Mouse (Mus musculus) kidney, postnatal 10 days (tissue): ENCODE results near the gene Lmf2.

Experiments used
- DNase-seq: peaks from one replicate; pipeline ENCODE4 v3.0.0; 2021; ENCODE audit warnings: mixed read lengths

Lmf2 gene

GRCm38 (mm10) chr15:89372068-89372467, 16.6 kb upstream of the Lmf2 start:
- no peak for DNase-seq

DNA sequence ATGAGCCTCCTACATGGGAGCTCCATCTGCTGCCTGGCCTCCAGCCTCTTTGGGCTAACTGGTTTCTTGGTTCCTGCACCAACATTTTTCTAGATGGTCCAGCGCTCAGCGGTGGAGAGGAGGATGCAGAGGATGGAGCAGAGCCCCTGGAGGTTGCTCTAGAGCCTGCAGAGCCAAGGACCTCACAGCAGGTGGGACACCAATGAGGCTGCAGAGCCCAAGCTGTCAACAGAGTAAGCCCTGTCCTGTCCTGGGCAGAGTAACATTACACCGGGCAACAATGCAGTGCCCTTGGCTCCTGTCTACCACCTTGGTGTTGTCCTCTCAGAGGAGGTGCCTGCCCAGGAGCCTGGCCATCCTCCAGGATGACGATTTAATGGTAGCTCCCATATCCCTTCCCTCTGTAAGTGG, 9.7 kb upstream of the Lmf2 start:
- no peak for DNase-seq

GRCm38 (mm10) chr15:89363051-89363450, 7.6 kb upstream of the Lmf2 start:
- no peak for DNase-seq

- no peak for DNase-seq
These were observed 3.3 kb upstream of the Lmf2 start for GRCm38 (mm10) chr15:89358784-89359183.

DNA sequence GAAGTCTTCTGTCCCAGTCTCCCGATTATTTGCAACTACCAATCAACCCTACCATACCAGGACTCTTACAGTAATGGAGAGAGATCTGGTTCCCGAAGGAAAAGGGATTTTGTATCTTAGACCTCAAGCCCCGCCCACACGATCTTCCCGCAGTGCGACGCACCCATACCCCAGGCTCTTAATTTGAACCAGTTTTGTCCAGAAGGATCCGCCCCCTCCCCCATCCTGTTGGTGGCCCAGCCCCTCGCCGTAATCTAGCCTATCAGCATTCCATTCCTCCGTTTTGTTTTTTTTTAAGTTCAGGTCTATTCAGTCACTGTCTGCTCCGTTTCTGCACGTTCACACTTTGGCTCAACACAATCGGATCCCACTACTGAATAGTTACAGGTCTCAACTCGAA, 913 bp upstream of the Lmf2 start:
- peak; percentile 94 for DNase-seq

DNA sequence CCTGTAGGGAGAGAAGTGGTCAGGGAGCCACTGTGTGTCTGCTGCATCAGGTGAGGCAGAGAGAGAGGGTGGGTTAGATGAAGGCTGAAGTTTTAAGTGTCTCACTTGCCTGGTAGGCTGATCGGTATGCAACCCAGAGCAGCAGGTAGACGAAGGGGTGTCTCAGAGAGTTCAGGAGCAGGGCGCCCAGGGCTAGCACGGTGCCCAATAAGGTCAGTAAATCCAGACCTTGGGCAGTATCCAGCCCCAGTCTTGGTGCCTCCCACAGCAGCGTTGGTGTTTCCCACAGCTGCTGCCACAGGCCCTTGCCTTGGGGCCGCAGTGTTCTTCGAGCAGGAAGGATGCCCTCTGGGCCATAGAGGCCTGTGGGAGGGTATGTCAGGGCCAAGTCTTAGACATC, 1.0 kb downstream of the Lmf2 start:
- peak; percentile 22 for DNase-seq

DNA sequence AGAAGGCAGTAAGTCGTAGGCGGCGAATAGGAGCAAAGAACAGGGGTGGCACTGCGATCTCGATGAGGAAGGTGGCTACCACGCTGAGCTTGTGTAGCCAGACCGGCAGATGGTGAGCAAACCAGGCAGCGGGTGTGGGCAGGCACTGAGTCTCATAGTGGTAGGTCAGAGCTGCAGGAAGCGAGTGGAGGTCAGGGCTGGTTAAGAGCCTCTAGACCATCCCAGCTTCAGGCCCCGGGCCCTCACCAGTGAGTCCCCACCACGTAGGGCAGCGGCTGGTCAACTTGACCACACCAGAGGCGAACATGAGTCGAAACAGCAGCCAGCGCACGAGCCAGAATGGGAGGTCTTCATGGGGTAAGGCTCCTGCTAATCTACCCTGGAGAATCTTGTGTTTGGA, 1.6 kb downstream of the Lmf2 start:
- no peak for DNase-seq

- no peak for DNase-seq
These were observed 2.7 kb downstream of the Lmf2 start for GRCm38 (mm10) chr15:89352795-89353194.

GRCm38 (mm10) chr15:89352054-89352453, 3.4 kb downstream of the Lmf2 start:
- no peak for DNase-seq

DNA sequence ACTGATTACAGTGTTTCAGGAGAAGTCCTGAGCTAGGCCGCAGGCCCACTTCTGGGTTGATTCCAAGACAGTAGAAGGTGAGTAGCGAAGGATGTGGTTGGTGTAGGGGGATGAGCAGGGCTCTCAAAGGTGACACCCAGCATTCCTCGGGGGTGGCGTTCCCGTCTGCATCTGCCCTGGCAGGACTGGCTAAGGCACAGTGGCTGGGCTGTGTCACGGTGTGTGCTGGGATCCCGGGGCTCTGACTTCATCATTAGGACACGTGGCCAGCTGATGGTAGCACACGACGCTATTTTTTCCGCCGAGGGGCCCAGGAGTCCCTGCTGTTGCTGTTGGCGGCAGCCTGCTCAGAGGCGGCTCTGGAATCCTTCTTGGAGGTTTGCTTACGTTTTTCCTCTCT, 4.2 kb downstream of the Lmf2 start:
- DNase-seq, result no peak

DNA sequence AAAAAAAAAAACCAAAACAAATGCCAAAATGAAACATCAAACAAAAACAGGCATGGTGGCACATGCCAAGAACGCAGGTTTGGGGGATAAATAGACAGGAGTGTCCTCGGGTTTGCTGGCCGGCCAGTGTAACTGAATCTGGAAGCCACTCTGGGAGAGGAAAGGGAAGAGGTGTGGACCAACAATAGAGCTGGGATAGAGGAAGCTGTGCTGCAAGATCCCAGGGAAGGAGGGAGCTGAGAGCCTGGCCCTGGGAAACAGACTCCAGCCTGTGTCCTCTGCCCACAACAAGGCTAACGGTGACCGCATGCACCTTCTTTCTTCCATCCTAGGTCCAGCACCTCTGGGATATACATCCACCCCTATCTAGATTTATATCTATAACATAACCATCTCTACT, 5.0 kb downstream of the Lmf2 start:
- no peak for DNase-seq

DNA sequence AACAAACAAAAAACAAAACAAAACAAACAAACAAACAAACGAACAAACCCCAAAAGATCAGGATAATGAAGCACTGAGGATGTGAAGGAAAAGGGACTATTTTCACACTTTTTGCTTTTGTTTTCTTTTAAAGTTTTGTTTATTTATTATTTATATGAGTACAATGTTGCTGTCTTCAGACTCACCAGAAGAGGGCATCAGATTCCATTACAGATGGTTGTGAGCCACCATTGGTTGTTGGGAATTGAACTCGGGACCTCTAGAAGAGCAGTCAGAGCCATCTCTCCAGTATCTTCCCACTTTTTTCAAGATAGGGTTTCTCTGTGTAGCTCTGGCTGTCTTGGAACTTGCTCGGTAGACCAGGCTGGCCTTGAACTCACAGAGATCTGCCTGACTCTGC, 12.1 kb downstream of the Lmf2 start:
- no peak for DNase-seq

- DNase-seq, result no peak
These were observed 13.8 kb downstream of the Lmf2 start for GRCm38 (mm10) chr15:89341678-89342077.

DNA sequence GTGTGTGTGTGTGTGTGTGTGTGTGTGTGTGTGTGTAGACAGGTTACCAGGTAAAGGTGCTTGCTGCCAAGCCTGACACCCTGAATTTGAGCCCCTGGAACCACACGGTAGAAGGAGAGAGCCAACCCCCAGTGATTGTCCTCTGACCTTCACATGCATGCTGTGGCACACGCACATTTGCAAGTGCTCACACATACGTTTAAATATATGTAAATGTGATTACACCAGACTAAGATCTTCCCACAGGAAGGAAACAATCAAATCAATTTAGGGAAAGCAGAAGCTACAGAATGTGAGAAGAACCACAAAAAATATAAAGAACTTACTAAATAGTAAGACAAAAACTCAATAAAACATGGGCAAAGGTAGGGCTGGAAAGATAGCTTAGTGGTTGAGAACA, 15.3 kb downstream of the Lmf2 start:
- DNase-seq, result no peak

DNA sequence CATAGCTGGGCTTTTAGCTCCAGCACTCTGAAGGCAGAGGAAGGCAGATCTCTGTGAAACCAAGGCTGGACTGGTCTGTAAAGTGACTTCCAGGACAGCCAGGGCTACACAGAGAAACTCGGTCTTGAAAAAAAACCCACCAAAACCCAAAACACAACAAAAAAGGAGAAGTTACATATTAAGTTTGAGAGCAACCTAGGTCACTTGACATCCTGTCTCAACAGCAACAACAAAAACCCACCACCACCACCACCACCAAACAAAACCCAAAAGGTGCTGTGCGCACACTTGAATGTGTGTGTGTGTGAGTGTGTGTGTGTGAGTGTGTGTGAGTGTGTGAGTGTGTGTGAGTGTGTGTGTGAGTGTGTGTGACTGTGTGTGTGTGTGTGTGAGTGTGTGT, 15.8 kb downstream of the Lmf2 start:
- no peak for DNase-seq

DNA sequence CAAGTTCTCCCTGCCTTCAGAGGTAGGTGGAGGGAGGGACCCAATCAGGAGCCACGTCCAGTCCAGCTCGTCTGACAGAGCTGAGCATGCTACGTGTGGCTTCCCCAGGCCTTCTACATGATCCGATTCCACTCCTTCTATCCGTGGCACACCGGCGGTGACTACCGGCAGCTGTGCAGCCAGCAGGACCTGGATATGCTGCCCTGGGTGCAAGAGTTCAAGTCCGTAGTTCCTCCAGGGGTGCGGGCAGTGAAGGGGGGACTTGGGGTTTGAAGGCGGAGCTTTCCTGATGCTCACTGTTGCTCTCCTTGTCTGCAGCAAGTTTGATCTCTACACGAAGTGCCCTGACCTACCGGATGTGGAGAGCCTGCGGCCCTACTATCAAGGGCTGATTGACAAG, 19.0 kb downstream of the Lmf2 start:
- DNase-seq, result no peak

DNA sequence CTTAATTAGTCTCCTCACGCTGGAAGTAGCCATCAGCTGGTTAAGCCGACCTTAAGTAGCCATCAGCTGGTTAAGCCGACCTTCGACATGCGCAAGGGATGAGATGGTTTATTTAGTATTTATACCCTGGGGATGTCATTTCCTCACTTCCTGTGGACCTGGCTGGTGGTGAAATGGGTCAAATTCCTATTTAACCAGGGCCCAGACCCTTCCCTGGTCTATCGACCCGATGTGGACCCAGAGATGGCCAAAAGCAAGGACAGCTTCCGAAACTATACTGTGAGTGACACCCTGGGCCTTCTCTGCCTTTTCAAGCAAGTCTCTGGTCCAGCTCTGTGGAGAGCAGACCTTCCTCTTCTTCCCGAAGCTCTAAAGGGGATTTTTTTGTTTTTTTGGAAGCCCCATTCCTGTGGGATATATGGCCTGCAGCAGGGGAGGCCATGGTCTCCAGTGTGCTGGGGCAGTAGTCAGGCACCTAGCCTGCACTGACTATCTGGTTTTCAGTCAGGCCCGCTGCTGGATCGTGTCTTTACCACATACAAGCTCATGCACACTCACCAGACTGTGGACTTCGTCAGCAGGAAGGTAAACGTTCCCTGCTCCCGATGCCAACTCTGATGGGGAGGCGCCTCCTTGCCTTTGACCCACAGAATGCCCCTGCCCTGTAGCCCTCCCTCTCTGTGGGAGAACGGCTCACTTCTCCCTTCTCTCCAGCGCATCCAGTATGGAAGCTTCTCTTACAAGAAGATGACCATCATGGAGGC, 20.5 kb downstream of the Lmf2 start:
- DNase-seq, result peak; percentile 21

DNA sequence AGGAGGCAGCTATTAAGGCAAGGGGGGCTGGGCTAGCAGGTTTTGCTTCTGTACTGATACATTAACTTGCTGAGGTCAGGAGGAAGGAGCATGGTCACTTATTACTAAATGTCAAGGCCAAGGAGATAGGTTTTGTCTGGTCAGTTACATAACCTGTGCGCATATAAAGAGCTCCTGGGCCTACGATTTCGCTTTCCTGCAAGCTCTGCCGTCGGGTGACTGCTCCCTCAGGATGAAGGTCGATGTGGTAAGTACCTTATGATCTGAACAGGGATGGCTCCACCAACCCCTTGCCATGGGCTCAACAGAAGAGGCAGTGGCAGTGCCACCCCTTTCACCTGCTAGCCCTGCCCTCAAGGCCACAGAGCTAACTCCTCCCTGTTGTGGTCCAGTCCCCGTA, 21.2 kb downstream of the Lmf2 start, which contains the start of gene Miox:
Gene Miox (plus strand): TSS at position 128 of the 400 bp plus-strand sequence.
- peak; percentile 58 for DNase-seq

GRCm38 (mm10) chr15:89326441-89326840, 29.0 kb downstream of the Lmf2 start:
- DNase-seq, result peak; percentile 75

GRCm38 (mm10) chr15:89323656-89324055, 31.8 kb downstream of the Lmf2 start:
- DNase-seq, result no peak

GRCm38 (mm10) chr15:89322670-89323522, 32.6 kb downstream of the Lmf2 start, which contains the start of gene Adm2:
Gene Adm2 (plus strand): TSS chr15:89322720.
- peak; percentile 31 for DNase-seq

DNA sequence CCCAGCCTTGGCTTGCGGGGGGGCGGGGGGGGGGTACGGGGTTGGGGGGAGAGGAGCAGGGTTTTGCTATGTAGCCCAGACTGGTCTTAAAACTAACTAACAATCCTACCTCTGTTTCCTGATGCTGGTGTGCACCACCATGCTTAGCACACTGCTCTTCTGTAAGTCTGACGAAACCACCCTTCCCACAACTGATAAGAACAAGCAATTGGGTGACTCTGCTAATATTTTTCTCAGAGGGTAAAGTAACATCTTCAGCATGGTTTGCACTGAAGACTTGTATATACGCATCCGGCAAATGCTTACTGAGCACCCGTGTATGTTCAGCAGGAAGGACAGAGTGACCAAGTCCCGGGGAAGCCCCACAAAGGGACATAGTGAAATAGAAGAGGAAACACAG, 34.2 kb downstream of the Lmf2 start:
- DNase-seq, result no peak

DNA sequence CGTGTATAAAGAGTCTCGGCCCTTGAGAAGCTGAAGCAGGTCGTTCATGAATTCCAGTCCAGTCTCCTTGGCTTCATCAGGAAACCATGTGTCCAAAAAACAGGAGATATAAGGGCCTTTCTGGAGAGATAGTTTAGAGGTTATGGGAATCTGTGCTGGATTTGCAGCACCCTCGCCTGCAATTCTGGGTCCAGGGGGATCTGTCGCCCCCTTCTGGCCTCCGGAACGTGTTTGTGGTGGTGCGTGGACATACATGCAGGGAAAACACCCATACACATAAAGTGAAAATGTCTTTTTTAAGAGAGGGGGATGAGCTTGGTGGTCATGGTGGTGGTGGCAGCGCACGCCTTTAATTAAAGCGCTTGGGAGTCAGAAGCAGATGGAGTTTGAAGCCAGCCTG, 39.3 kb downstream of the Lmf2 start:
- peak; percentile 37 for DNase-seq

GRCm38 (mm10) chr15:89315190-89315731, 40.2 kb downstream of the Lmf2 start, which contains the start of gene Sbf1:
Gene Sbf1 (minus strand): TSS chr15:89315311.
- peak; percentile 99 for DNase-seq
